Mouse (Mus musculus) left cerebral cortex, postnatal 10 days (tissue): ENCODE results near the gene Krt28. TPM values are rescaled to one million over a fixed set of nuclear protein-coding genes. Genes with fewer than 3 reads are reported as not detected.

ENCODE experiments used
- DNase-seq, 2 experiments: peaks; one replicate each; pipeline ENCODE4 v3.0.0; 2021 to 2022; ENCODE audit warnings: low spot score in 2 of 2, mixed read lengths in 1 of 2; ENCODE audit errors: extremely low spot score in 1 of 2
- intact Hi-C: fragments of 180-260 bp; cut with DNase I; formaldehyde crosslinking; loops from one replicate; pipeline ENCODE4 v1.15.1; 2025
- total RNA-seq, 2 experiments: library from RNA; stranded (reverse); gene quantifications; 2 replicates each; pipeline ENCODE4 v1.2.3; 2021

Krt28 gene
- under 1 TPM in 1 of 2 experiments, not detected in 1; 0.28 TPM for total RNA-seq

DNA sequence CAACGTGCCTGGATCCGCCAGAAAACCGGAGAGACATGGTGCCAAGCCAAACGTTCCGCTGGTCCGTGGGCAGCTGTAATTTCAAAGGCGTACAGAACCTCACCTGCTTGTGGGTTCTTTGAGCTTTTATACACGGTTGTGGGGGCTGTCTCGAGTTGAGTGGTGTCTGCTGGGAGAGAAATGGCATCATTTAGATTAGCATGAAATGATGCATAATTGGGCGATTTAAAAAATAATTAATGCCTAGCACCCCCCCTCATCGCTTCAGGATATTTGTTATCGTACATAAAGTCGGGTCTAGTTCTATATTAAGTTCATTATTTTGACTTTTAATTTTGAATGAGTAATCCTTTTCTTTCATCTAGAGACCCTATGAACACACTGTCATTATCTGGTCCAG is at the start of gene Krt28:
Gene Krt28, minus strand, starts transcription at position 101 of the 400 bp plus-strand sequence.
- no peak for DNase-seq
- intact Hi-C loops = loop anchor here (5.0 kb wide), 1 partner anchor 922 kb away; no protein-coding TSS in a partner anchor

DNA sequence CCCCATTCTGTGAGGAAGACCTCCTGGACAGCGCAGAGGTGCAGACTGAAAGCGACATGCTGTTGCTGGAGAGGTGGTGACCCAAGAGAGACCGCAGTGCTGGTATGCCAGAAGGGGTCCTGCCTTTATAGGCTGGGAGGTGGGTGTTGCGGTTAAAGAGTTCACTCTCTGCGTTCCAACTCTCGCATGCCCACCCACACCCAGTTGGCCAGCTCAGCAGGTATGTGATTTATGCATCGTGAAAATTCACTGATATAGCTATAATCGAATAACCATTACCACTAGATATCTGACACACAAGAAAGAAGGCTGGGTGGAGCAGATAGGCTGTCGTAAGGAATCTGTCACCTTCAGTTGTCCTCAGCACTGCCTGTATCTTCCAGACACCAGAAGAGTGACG is 47.5 kb upstream of the Krt28 start, which contains the start of gene Krt12:
Gene Krt12, minus strand, starts transcription at position 101 of the 400 bp plus-strand sequence.
- intact Hi-C loops = no loop called here
- no peak for DNase-seq

DNA sequence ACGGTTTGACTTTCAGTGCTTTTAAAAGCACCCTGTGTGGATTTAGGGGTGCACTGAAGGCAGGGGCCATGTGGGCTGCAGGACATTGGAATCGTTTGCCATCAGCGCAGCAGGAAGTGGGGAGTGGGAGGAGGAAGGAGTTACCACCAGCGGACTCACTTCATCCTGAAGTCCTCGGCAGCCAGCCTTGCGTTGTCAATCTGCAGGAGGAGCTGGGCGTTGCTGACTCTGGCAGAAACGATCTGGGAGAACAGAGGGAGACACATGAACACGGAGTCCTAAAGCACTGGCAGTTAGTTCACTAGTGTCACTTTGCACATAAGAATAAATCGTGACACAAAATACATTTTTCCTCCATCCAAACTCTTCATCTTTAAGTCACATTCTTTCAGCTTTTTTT is 45.9 kb upstream of the Krt28 start:
- intact Hi-C loops = no loop called here
- peak in 1 of 2 experiments; percentile 11 for DNase-seq

DNA sequence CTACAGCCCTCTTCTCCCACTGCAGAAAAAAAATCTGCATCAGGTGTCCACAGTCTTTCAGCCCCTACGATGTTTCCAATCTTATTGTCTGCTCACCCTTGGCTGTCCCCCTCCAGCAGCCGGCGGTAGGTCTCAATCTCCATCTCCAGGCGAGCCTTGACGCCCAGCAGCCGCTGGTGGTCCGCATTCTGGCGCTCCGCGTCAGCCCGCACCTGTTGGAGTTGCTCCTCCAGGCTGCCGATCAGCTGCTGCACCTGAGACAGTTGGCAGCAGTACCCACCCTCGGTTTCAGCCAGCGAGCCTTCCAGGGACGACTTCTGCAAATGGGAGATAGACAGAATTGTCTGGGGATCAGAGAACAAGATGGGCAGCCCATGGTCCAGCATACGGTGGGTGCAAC is 43.1 kb upstream of the Krt28 start:
- DNase-seq = peak in 1 of 2 experiments; percentile 46
- intact Hi-C loops = no loop called here

DNA sequence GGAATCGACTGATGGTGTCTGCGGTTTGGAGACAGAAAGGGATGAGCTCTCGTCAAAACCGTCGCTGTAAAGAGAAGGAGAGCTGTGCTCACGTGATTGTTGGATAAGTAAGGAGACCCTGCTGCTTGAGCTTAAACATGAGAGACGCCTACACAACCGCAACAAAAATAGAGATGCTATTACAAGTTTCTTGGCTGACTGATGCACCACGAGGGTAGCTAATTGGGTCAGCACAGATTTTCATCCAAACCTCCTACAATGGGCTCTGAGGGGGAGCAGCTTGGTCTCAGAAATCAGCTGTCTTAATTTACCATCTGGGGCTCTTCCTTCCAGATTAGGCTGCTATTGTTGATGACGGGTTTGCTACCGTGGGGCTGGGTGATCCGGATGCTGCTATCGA is 42.2 kb upstream of the Krt28 start:
- intact Hi-C loops = no loop called here
- DNase-seq = peak in 1 of 2 experiments; percentile 77

DNA sequence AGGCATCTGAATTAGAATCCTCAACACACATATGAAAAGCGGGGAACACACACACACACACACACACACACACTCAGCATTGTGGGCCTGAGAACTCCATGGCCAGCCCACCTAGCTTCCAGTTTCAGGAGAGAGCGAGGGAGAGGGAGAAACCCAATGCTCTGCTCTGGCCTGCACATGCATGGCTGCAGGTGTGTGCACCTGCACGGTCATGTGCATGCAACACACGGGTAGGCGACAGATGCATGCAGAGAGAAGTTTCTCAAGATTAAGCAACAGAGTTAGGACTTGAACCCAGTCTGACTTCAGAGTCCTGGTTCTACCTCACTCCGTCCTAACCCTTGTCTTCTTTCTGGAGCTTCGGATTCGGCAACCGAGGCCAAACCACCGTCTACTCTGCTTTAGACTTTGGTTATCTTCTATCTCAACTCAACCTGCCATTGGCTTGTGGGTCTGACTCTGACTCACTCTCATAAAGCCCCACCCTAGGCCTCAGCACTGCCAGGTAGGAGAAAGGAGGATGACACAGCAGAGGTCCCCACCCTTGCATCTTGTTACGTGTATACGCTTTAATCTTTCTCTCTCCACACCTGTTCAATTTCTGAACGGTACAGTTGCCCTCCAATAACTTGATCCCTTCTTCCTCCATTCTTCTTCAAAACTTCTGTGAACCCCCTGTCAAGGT is 39.9 kb upstream of the Krt28 start:
- no peak for DNase-seq
- intact Hi-C loops = no loop called here

DNA sequence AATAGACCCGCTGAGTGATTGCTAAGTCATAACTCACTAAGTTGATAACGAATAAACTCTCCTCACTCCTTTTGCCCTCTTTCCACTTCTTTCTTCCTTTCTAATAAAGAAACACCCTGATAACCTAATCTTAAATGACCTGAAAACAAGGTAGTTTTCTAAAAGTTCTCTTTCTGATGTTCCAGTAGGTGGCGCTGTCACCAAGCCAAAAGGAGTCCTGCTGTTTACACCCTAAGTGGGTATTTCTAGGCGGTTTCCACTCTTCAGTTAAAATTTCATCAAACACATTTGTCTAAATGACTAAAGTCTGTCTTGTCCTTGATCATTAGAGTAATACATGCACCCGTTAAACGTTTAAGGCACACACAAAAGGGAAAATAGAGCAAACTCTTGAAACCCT is 38.5 kb upstream of the Krt28 start:
- intact Hi-C loops = loop anchor here (2.0 kb wide), 1 partner anchor 50 kb away; no protein-coding TSS in a partner anchor
- DNase-seq = peak; percentile 33 to 57

DNA sequence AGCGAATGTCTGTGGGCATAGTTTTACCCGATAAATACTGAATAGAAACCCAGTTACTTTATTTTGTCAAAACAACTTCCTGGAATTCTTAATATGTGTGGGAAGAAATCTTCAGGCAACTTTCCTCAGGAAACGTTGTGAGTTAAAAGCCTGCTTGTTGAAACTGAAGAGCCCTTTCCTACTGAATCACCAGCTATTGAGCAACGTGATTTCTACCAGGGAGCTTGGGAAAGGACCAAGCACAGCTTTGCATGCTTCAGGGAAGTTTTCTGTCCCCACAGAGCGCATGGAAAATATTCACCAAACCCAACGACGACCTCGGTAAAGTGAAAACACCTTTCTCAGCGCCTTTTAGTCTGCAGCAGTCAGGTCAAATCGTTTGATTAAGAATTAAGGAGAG is 31.5 kb upstream of the Krt28 start:
- intact Hi-C loops = no loop called here
- no peak for DNase-seq

DNA sequence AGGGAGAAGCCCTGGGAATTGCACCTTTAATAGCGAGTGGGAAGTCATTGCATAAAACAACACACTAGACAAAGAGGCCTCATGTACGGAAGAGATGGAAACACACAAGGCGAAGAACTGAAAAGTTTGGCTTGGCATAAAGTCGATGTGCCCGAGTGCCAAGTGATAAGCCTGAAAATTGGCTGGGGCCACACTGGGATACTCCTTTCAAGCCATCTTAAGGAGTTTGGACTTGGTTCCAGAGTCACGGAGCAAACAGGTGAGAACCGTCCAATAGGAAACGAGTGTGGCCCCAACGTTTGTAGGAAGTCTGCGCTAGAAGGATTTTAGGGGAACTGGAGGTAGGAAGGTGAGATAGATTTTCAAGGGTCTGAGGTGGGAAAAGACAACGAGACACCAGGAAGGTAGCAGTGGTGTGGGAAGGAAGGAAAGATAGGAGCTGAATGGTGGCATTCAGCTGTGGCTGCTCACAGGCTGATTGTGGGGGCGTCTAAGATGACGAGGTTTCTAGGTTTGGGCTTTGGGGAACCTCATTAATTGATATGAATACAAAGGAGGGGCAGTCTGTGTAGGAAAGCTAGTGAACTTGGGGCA is 25.4 kb upstream of the Krt28 start:
- no peak for DNase-seq
- intact Hi-C loops = no loop called here

DNA sequence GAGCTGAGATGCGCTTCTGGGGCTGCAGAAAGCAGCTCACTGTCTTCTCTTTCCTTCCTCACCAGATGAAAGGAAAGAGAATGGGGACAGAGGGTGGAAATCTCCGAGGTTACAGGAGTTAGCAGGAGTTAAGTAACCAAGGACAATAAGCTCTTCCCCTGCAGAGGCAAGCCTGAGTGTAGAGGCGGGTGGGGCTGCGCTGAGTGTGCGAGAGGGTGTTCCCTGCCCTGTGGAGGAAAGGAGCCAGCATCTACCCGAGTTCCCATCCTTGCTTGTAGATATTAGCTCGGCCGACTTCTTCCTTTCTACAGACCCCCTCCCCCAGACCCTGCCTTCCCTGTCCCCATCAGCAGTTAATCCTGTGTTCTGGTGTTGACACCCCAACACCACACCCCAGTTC is 24.1 kb upstream of the Krt28 start:
- intact Hi-C loops = no loop called here
- DNase-seq = no peak

DNA sequence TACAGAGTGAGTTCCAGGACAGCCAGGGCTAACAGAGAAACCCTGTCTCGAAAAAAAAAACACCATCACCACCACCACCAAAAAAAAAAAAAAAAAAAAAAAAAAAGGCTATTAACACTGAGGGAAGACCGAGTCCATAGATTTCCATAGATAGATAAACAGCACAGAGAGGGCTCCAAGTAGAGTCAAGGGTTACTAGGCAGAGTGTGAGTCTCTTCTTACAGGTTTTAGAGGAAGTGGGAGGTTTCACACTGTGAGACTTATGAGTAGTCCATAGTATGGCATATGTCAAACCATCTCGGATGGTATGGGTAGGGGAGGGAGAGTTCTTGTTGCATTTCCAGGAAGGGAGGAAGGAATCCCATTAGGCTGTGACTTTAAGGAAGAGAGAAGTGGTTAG is 23.4 kb upstream of the Krt28 start:
- DNase-seq = no peak
- intact Hi-C loops = no loop called here

DNA sequence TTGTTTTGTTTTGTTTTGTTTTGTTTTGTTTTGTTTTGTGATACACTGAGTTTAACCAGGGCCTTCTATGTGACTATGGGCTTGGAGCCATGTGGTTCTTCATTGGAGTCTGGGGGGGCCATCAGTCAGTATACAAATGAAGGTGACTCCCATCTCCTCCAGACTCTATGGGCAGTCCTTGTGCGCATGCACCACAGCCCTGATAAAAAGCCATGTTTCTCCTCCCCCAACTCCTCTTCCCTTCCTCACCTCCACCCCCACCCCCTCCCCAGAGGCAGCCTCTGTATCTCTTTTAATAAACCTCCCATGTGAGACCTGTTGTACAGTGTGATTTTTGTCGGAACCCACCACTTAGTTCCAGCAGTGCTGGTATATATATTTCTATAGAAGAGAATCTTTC is 22.0 kb upstream of the Krt28 start:
- no peak for DNase-seq
- intact Hi-C loops = no loop called here

DNA sequence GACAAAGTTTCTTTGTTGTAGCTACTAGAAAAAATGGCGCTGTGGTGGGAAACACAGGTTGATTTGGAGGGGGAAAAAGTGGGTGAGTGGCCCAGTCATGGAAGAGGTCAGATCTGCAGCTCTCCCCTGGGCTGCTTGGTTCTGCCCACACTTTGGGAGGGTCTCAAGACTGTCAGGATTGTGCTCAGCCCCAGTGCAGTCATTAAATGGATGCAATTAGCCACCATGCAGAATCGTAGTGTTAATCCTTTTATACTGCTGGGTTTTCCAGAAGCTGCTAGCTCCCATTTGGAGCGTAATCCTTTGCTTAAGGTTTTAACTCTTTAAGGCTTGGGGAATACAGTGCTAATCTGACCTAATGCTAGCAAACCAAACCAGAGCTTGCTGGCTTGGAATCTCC is 21.3 kb upstream of the Krt28 start:
- intact Hi-C loops = no loop called here
- no peak for DNase-seq

DNA sequence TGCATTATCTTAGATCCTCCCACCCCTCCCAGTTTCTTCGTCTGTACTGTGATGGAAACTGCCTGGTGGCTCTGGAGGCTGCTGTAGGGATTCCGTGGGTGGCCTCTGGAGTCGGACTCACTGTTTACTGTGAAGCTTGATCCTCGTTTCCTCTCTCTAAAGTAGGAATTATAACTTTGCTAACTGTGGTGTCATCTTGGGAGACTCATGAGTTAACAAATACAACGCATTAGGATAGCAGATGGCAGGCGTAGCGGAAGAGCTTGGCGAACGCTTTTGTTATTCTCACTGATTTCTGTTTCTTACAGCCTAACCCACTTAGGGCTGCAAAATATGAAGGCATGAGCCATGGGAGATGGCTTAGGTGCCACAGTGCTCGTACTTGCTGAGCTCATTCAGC is 17.8 kb upstream of the Krt28 start:
- peak in 1 of 2 experiments; percentile 13 for DNase-seq
- intact Hi-C loops = no loop called here

DNA sequence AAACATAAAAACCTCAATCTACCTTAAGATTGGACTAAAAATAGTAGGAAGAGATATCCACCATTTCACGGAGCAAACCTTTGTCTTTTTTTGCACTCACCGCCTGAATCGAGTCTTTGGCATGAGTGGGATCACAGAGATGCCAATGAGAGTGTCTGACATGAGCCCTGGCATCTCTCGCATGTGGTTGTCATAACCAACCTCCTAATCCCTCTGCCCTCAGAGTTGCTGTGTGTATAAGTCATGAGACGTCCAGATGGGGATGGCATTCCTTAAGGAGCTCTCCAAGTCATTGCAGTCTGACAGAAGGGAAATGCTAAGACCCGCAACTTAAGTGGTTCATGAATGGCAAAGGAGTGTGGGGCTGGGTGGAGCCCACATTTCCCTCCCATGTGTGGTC is 16.7 kb upstream of the Krt28 start:
- DNase-seq = no peak

DNA sequence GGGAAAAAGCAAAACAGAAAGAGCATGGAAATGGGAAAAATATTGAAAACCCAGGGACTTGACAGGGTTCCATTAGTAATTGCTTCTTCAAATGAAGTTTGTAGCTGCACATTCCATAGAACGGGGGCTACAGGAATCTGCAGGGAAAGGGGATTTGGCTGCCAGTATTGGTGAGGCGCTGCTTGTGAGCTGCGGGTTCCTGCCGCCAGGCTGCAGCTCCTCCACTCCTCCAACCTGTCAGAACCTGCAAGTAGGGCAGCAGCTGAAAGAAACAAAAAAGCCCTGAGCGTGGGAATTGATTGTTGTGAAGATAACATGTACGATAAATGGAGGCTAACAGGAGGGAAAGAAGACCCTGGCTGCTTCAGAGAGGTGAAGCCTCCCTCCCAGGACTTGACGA is 16.2 kb upstream of the Krt28 start:
- DNase-seq = no peak
- intact Hi-C loops = no loop called here

More for the DNA sequence above, 16.7 kb upstream of the Krt28 start:
- intact Hi-C loops = no loop called here

DNA sequence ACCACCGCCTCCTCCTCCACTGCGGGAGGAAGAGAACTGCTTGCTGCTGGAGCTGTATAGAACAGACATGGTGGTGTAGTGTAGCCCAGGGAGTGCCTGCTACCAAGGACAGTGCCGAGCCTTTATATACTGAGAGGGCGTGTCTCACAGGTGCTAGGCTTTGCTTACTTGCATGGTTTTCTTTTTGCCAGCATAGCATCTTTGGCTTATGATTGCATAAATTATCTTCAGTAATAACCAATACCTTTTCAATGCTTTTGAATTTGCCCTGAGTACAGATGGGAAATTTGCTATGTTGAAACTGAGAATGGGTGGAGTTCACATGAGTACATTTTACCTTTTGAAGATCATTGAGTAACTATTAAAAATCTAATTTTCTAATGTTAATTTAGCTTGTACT is 14.6 kb upstream of the Krt28 start, which contains the start of gene Krt10:
Gene Krt10, minus strand, starts transcription at position 101 of the 400 bp plus-strand sequence.
- intact Hi-C loops = loop anchor here (10.0 kb wide), 2 partner anchors 616 to 776 kb away; no protein-coding TSS in a partner anchor
- DNase-seq = no peak

DNA sequence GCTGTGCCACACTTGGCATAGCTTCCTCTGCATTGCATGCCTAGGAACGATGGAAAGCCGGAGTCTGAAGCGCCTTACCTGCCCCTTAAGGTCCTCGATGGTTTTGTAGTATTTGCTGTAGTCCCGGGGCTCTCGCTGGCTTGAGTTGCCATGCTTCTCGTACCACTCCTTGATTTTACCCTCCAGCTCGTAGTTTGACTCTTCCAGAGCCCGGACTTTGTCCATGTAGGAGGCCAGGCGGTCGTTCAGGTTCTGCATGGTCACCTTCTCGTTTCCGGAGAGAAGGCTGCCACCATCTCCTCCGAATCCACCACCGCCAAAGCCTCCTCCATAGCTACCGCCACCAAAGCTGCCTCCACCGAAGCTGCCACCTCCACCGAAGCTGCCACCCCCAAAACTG is 14.0 kb upstream of the Krt28 start:
- no peak for DNase-seq
- intact Hi-C loops = loop anchor here (10.0 kb wide), 2 partner anchors 616 to 776 kb away; no protein-coding TSS in a partner anchor

DNA sequence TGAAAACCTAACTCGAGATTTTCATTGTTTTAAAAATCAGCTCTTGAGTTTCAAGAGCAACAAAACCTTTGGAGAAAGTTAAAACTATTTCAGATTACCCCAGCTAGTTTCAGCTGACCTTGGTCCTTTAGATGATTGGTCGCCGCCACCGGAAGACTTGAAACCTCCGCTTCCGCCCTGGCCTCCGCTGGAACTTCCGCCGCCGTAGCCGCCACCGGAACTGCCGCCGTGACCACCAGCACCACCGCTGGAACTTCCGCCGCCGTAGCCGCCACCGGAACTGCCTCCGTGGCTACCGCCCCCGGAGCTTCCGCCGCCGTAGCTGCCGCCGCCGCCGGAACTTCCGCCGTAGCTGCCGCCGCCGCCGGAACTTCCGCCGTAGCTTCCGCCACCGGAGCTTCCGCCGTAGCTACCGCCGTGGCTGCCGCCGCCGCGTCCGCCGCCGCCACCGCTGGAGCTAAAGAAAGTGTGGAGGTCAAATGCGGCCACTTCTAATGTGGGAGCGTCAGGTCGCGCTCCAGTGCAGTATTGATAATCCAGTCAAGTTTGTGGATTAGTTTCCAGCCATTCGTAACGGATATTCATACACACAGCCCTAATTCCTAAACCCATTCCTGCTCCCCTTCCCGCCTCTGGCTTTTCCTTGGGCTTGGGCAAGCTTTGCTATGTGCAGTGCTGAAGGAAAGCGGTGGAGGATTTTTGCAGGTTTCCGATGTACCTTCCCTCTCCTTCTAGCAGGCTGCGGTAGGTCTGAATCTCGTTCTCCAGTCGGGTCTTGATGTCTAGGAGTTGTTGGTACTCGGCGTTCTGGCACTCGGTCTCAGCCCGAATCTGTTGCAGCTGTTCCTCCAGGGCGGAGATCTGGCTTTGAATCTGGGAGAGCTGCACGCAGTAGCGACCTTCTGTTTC is 11.4 kb upstream of the Krt28 start:
- DNase-seq = peak; percentile 84 to 94
- intact Hi-C loops = loop anchor here (10.0 kb wide), 2 partner anchors 619 to 779 kb away; no protein-coding TSS in a partner anchor
